Mouse (Mus musculus) embryonic fibroblast, embryonic 13.5 days (primary cell): ENCODE results near the gene Cpsf4l.

Experiments used
- CTCF ChIP-seq: IDR thresholded peaks from 2 replicates; pipeline ENCODE4 v1.5.1; 2011; ENCODE audit warnings: mild to moderate bottlenecking, control low read depth, low read length, moderate library complexity, borderline replicate concordance; ENCODE audit not compliant: insufficient read depth
- POLR2A ChIP-seq: IDR thresholded peaks from 2 replicates; pipeline ENCODE4 v1.6.1; 2011; ENCODE audit warnings: low read depth, mild to moderate bottlenecking, control low read depth, low read length, moderate library complexity

GRCm38 (mm10) chr11:113754845-113755244, 45.0 kb upstream of the Cpsf4l start:
- TF ChIP-seq CTCF (no peak), POLR2A (no peak)
